ENCODE assay signal across 11 mouse cellular contexts in the genomic region with DNA sequence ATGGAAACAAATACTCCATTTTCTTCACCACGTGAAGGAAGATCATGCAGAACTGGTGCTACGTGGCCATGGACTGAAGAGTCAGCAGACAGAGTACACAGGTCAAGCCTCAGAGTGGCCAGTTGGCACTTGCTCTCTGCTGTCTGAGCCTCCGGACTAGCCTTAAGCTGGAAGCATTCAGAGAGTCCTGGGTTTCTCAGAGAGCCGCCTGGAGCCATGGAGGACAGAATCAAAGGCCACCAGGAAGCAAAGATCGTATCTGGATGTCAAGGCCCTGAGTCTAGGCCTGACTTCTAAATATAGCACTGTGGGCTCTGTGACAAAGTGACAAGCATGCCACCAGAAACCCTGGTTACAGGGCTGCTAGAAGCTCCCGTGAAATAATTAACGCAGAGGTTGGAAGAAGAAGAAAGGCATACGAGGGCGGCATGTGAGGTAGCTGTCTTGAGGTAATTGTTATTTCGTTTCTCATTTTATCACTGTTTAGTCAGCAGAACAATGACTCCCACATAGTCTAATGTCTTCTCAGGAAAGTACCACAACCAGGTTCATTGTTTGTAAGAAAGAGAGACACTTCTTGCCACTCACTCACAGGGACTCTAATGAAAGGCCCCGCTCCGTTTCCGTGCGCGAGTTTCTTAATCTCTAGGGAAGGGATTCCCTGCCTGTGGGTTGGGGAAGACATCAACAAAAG. TPM values are rescaled to one million over a fixed set of nuclear protein-coding genes. Genes with fewer than 3 reads are reported as not detected.
DNase-seq lines count a peak whose midpoint lies in the region; ATAC-seq and TF ChIP-seq lines count a peak whose summit lies in the region.
"Had no signal": no experiment of that assay in that cellular context is flagged by ENCODE, and none has a peak within 500 bp of the region (broad histone marks: within the 10 kb centered on the region; RNA-seq: fewer than 3 reads in every experiment).

No protein-coding gene starts in this region.

- no peak for ATAC-seq in heart, embryonic 13.5 days (ENCODE audit: extremely low read depth, insufficient number of reproducible peaks, low FRiP score, low TSS enrichment)
- peak; percentile 17; the same call in 1 of the 2 replicates for ATAC-seq in midbrain, embryonic 15.5 days (replicated peaks)
- no peak for ATAC-seq in midbrain, embryonic 13.5 days
- peak; percentile 39 for ATAC-seq in midbrain, embryonic 16.5 days
- ATAC-seq: Patski had no signal

- no peaks in the 10 kb centered on the region for H3K9me3 ChIP-seq in heart, embryonic 13.5 days
- no peaks in the 10 kb centered on the region for H3K9me3 ChIP-seq in midbrain, embryonic 15.5 days
- no peaks in the 10 kb centered on the region for H3K9me3 ChIP-seq in midbrain, embryonic 13.5 days
- no peaks in the 10 kb centered on the region for H3K9me3 ChIP-seq in midbrain, embryonic 16.5 days (replicated peaks; ENCODE audit: control insufficient read depth, low read length, poor library complexity, severe bottlenecking)
- H3K9me3 ChIP-seq: limb, embryonic 15.5 days; neural tube, embryonic 13.5 days had no signal

- TF ChIP-seq CTCF in kidney, adult 2 months (conservative IDR thresholded peaks at IDR 0.05; ENCODE audit: insufficient read depth, insufficient read length, low read depth, low read length) = no peak

- no peak overlapping the region for H3K4me3 ChIP-seq in heart, embryonic 13.5 days
- H3K4me3 ChIP-seq in midbrain, embryonic 15.5 days = no peak overlapping the region
- no peak overlapping the region for H3K4me3 ChIP-seq in midbrain, embryonic 13.5 days (replicated peaks)
- H3K4me3 ChIP-seq in kidney, adult 2 months (ENCODE audit: insufficient read depth, low read depth, low read length) = no peak overlapping the region
- H3K4me3 ChIP-seq in midbrain, embryonic 16.5 days (ENCODE audit: low read depth, low read length) = no peak overlapping the region
- H3K4me3 ChIP-seq: limb, embryonic 15.5 days; neural tube, embryonic 13.5 days had no signal

- 38% methylated on average over 15 of the region's 15 CpGs for WGBS in heart, embryonic 13.5 days
- 31% methylated on average over 15 of the region's 15 CpGs for WGBS in midbrain, embryonic 15.5 days
- WGBS in midbrain, embryonic 13.5 days = 35% methylated on average over 15 of the region's 15 CpGs
- WGBS in kidney, adult 2 months = 38% methylated on average over 15 of the region's 15 CpGs
- 31% methylated on average over 15 of the region's 15 CpGs for WGBS in midbrain, embryonic 16.5 days

- peaks cover 38% of the 10 kb centered on the region for H3K4me1 ChIP-seq in heart, embryonic 13.5 days
- peaks cover 5% of the 10 kb centered on the region; the same call in 1 of the 2 replicates for H3K4me1 ChIP-seq in midbrain, embryonic 15.5 days
- no peaks in the 10 kb centered on the region for H3K4me1 ChIP-seq in midbrain, embryonic 13.5 days (replicated peaks)
- peaks cover 19% of the 10 kb centered on the region for H3K4me1 ChIP-seq in kidney, adult 2 months (ENCODE audit: control insufficient read depth, insufficient read depth, low read length)
- peaks cover 5% of the 10 kb centered on the region for H3K4me1 ChIP-seq in midbrain, embryonic 16.5 days (ENCODE audit: control insufficient read depth, insufficient read depth, low read length)

- H3K4me2 ChIP-seq in heart, embryonic 13.5 days = 0 out of 2 replicates have a peak overlapping the region, but pooled peaks have one; percentile 9
- H3K4me2 ChIP-seq in midbrain, embryonic 15.5 days = no peak overlapping the region
- no peak overlapping the region for H3K4me2 ChIP-seq in midbrain, embryonic 13.5 days (replicated peaks)
- H3K4me2 ChIP-seq in midbrain, embryonic 16.5 days (ENCODE audit: low read length) = no peak overlapping the region
- H3K4me2 ChIP-seq: limb, embryonic 15.5 days; neural tube, embryonic 13.5 days had no signal

- H3K9ac ChIP-seq in heart, embryonic 13.5 days = no peak overlapping the region
- H3K9ac ChIP-seq in midbrain, embryonic 15.5 days = no peak overlapping the region
- H3K9ac ChIP-seq in midbrain, embryonic 13.5 days (replicated peaks) = no peak overlapping the region
- H3K9ac ChIP-seq in midbrain, embryonic 16.5 days (ENCODE audit: low read depth, low read length) = no peak overlapping the region
- H3K9ac ChIP-seq: limb, embryonic 15.5 days; neural tube, embryonic 13.5 days had no signal

- H3K27me3 ChIP-seq in heart, embryonic 13.5 days (replicated peaks) = no peaks in the 10 kb centered on the region
- no peaks in the 10 kb centered on the region for H3K27me3 ChIP-seq in midbrain, embryonic 15.5 days (replicated peaks)
- H3K27me3 ChIP-seq in midbrain, embryonic 13.5 days = no peaks in the 10 kb centered on the region
- no peaks in the 10 kb centered on the region for H3K27me3 ChIP-seq in kidney, adult 2 months (replicated peaks; ENCODE audit: control insufficient read depth, insufficient read depth, low read length)
- no peaks in the 10 kb centered on the region for H3K27me3 ChIP-seq in midbrain, embryonic 16.5 days (ENCODE audit: control insufficient read depth, insufficient read depth, low read depth, low read length)
- H3K27me3 ChIP-seq: limb, embryonic 15.5 days; neural tube, embryonic 13.5 days; Patski had no signal

- H3K27ac ChIP-seq in heart, embryonic 13.5 days (replicated peaks) = peak overlapping the region; percentile 59; the same call in 1 of the 2 replicates
- H3K27ac ChIP-seq in midbrain, embryonic 15.5 days = no peak overlapping the region
- H3K27ac ChIP-seq in midbrain, embryonic 13.5 days = no peak overlapping the region
- peak overlapping the region; percentile 10; the same call in 1 of the 2 replicates for H3K27ac ChIP-seq in kidney, adult 2 months (ENCODE audit: insufficient read depth, low read depth, low read length)
- no peak overlapping the region for H3K27ac ChIP-seq in midbrain, embryonic 16.5 days (ENCODE audit: low read length)
- H3K27ac ChIP-seq: limb, embryonic 15.5 days; neural tube, embryonic 13.5 days had no signal

- DNase-seq in heart, adult 9 months (ENCODE audit: low spot score in 2 of 2) = no peak
- DNase-seq in kidney, adult 2 months = peak; percentile 84
- no peak for DNase-seq in lung, postnatal 25 days (ENCODE audit: low spot score)
- DNase-seq: adrenal gland, adult 8-10 months had no signal

- no peak for TF ChIP-seq POLR2A in kidney, adult 2 months (IDR thresholded peaks at IDR 0.05; ENCODE audit: low read depth, low read length)

- no peaks in the 10 kb centered on the region for H3K36me3 ChIP-seq in heart, embryonic 13.5 days
- H3K36me3 ChIP-seq in midbrain, embryonic 15.5 days (replicated peaks) = no peaks in the 10 kb centered on the region
- H3K36me3 ChIP-seq in midbrain, embryonic 13.5 days = no peaks in the 10 kb centered on the region
- no peaks in the 10 kb centered on the region for H3K36me3 ChIP-seq in kidney, adult 2 months (ENCODE audit: control insufficient read depth, insufficient read depth, low read length)
- no peaks in the 10 kb centered on the region for H3K36me3 ChIP-seq in midbrain, embryonic 16.5 days (ENCODE audit: control insufficient read depth, insufficient read depth, low read length)
- H3K36me3 ChIP-seq: limb, embryonic 15.5 days; neural tube, embryonic 13.5 days had no signal

RNA-seq across cellular contexts. Expression of gene Cryl1, which starts 55.1 kb away (rescaled TPM):
- polyA plus RNA-seq in heart, embryonic 13.5 days (2015; fragmentation: Nextera tagmentation; extraction: Ambion mirVana) = 12.1 and 15.6 TPM in 2 replicates
- 9.2 and 13.4 TPM in 2 replicates for polyA plus RNA-seq in midbrain, embryonic 15.5 days (2015; fragmentation: Nextera tagmentation; extraction: Ambion mirVana)
- polyA plus RNA-seq in midbrain, embryonic 13.5 days (2015; fragmentation: Nextera tagmentation; extraction: Ambion mirVana) = 5.6 and 6.6 TPM in 2 replicates
- 577 and 580 TPM in 2 replicates for polyA plus RNA-seq in kidney, adult 2 months (2012; rRNA removed)
- polyA plus RNA-seq in midbrain, embryonic 16.5 days (2015; fragmentation: Nextera tagmentation; extraction: Ambion mirVana) = 9.6 and 12.3 TPM in 2 replicates

Comparison
In these comparisons a context has a peak if more than half of its experiments do, and no peak if none do; other contexts are left out.
1. ATAC-seq: peak in midbrain, embryonic 15.5 days (single experiment) and midbrain, embryonic 16.5 days (single experiment); none in heart, embryonic 13.5 days (single experiment) and midbrain, embryonic 13.5 days (single experiment).
2. H3K27ac ChIP-seq: peak in heart, embryonic 13.5 days (single experiment) and kidney, adult 2 months (single experiment); none in midbrain, embryonic 15.5 days (single experiment), midbrain, embryonic 13.5 days (single experiment) and midbrain, embryonic 16.5 days (single experiment).
3. RNA of gene Cryl1, which starts 55.1 kb away (polyA plus RNA-seq): 577 to 580 TPM in kidney, adult 2 months; 12.1 to 15.6 TPM in heart, embryonic 13.5 days, 9.6 to 12.3 TPM in midbrain, embryonic 16.5 days, 9.2 to 13.4 TPM in midbrain, embryonic 15.5 days and 5.6 to 6.6 TPM in midbrain, embryonic 13.5 days; every median in the first group is over 10 times any median in the second.